Mouse (Mus musculus): ENCODE data around the gene Efna5. TPM values are rescaled to one million over a fixed set of nuclear protein-coding genes. Genes with fewer than 3 reads are reported as not detected.

Efna5 gene
- polyA plus RNA-seq, 1 experiment from 2014 or later = 47.7 TPM

GRCm38 (mm10) chr17:62783524-62784273 is 97.4 kb downstream of the Efna5 start:
- Histone ChIP-seq H3K9me3 (no peaks in the 10 kb centered on the region), H3K4me2 (peak overlapping the region; percentile 39), H3K4me1 (replicated peaks) (peaks cover 33% of the 10 kb centered on the region), H3K4me3 (peak overlapping the region; percentile 17; the same call in 1 of the 2 replicates), H3K36me3 (no peaks in the 10 kb centered on the region), H3K9ac (0 out of 2 replicates have a peak overlapping the region, but pooled peaks have one; percentile 26), H3K27me3 (no peaks in the 10 kb centered on the region), H3K27ac (no peak overlapping the region)
- peak; percentile 76 for ATAC-seq (ENCODE audit: low FRiP score)
- 18% methylated on average over 13 of the region's 13 CpGs for WGBS

- H3K27ac ChIP-seq = no peak overlapping the region
- H3K4me3 ChIP-seq = no peak overlapping the region
- no peak overlapping the region for H3K9ac ChIP-seq
- no peaks in the 10 kb centered on the region for H3K9me3 ChIP-seq
- no peaks in the 10 kb centered on the region for H3K36me3 ChIP-seq
- no peak overlapping the region for H3K4me2 ChIP-seq
- no peaks in the 10 kb centered on the region for H3K27me3 ChIP-seq
- peaks cover 34% of the 10 kb centered on the region for H3K4me1 ChIP-seq (replicated peaks)
- WGBS = 74% methylated on average over 13 of the region's 13 CpGs
- ATAC-seq (ENCODE audit: low FRiP score) = no peak
These were observed 98.2 kb downstream of the Efna5 start for GRCm38 (mm10) chr17:62782826-62783404.

- Histone ChIP-seq H3K4me2 (no peak overlapping the region), H3K4me1 (replicated peaks) (peaks cover 32% of the 10 kb centered on the region), H3K9me3 (no peaks in the 10 kb centered on the region), H3K27me3 (no peaks in the 10 kb centered on the region), H3K9ac (no peak overlapping the region), H3K27ac (no peak overlapping the region), H3K36me3 (no peaks in the 10 kb centered on the region), H3K4me3 (no peak overlapping the region)
- ATAC-seq (ENCODE audit: low FRiP score) = no peak
- WGBS = 86% methylated on average over 6 of the region's 6 CpGs
These were observed 100.0 kb downstream of the Efna5 start for GRCm38 (mm10) chr17:62781120-62781519.

GRCm38 (mm10) chr17:62777858-62778564 is 103.1 kb downstream of the Efna5 start:
- Histone ChIP-seq H3K27ac (no peak overlapping the region), H3K4me3 (no peak overlapping the region), H3K36me3 (no peaks in the 10 kb centered on the region), H3K9me3 (no peaks in the 10 kb centered on the region), H3K4me1 (replicated peaks) (peaks cover 22% of the 10 kb centered on the region), H3K4me2 (no peak overlapping the region), H3K27me3 (no peaks in the 10 kb centered on the region), H3K9ac (no peak overlapping the region)
- WGBS = 5% methylated on average over 10 of the region's 10 CpGs
- no peak for ATAC-seq (ENCODE audit: low FRiP score)

GRCm38 (mm10) chr17:62776710-62777109 is 104.4 kb downstream of the Efna5 start:
- WGBS = 88% methylated on average over 3 of the region's 3 CpGs
- H3K9ac ChIP-seq = no peak overlapping the region
- ATAC-seq (ENCODE audit: low FRiP score) = no peak
- peaks cover 22% of the 10 kb centered on the region for H3K4me1 ChIP-seq (replicated peaks)
- no peak overlapping the region for H3K4me2 ChIP-seq
- no peak overlapping the region for H3K4me3 ChIP-seq
- no peak overlapping the region for H3K27ac ChIP-seq
- no peaks in the 10 kb centered on the region for H3K27me3 ChIP-seq
- no peaks in the 10 kb centered on the region for H3K9me3 ChIP-seq
- no peaks in the 10 kb centered on the region for H3K36me3 ChIP-seq

GRCm38 (mm10) chr17:62775976-62776375 is 105.1 kb downstream of the Efna5 start:
- Histone ChIP-seq H3K4me1 (replicated peaks) (peaks cover 22% of the 10 kb centered on the region), H3K9me3 (no peaks in the 10 kb centered on the region), H3K27me3 (no peaks in the 10 kb centered on the region), H3K4me3 (no peak overlapping the region), H3K4me2 (no peak overlapping the region), H3K9ac (no peak overlapping the region), H3K27ac (no peak overlapping the region), H3K36me3 (no peaks in the 10 kb centered on the region)
- WGBS = 65% methylated on average over 2 of the region's 2 CpGs
- no peak for ATAC-seq (ENCODE audit: low FRiP score)

- H3K36me3 ChIP-seq = no peaks in the 10 kb centered on the region
- H3K4me2 ChIP-seq = no peak overlapping the region
- no peak overlapping the region for H3K27ac ChIP-seq
- 78% methylated on average over 5 of the region's 5 CpGs for WGBS
- no peak overlapping the region for H3K4me3 ChIP-seq
- H3K27me3 ChIP-seq = no peaks in the 10 kb centered on the region
- no peak for ATAC-seq (ENCODE audit: low FRiP score)
- H3K4me1 ChIP-seq (replicated peaks) = peaks cover 22% of the 10 kb centered on the region
- no peaks in the 10 kb centered on the region for H3K9me3 ChIP-seq
- H3K9ac ChIP-seq = no peak overlapping the region
These were observed 105.7 kb downstream of the Efna5 start for GRCm38 (mm10) chr17:62775401-62775800.

- Histone ChIP-seq H3K4me1 (replicated peaks) (peaks cover 22% of the 10 kb centered on the region), H3K4me3 (no peak overlapping the region), H3K27ac (no peak overlapping the region), H3K4me2 (no peak overlapping the region), H3K27me3 (no peaks in the 10 kb centered on the region), H3K9ac (no peak overlapping the region), H3K36me3 (no peaks in the 10 kb centered on the region), H3K9me3 (no peaks in the 10 kb centered on the region)
- ATAC-seq (ENCODE audit: low FRiP score) = no peak
- WGBS = 94% methylated on average over 7 of the region's 7 CpGs
These were observed 106.4 kb downstream of the Efna5 start for GRCm38 (mm10) chr17:62774749-62775148.

GRCm38 (mm10) chr17:62766705-62767104 is 114.4 kb downstream of the Efna5 start:
- no peak for ATAC-seq (ENCODE audit: low FRiP score)
- 54% methylated on average over 4 of the region's 4 CpGs for WGBS

GRCm38 (mm10) chr17:62765165-62765564 is 116.0 kb downstream of the Efna5 start:
- ATAC-seq (ENCODE audit: low FRiP score) = no peak
- H3K9ac ChIP-seq = no peak overlapping the region

More at GRCm38 (mm10) chr17:62766705-62767104, 114.4 kb downstream of the Efna5 start:
- Histone ChIP-seq H3K4me3 (no peak overlapping the region), H3K4me2 (no peak overlapping the region), H3K27me3 (no peaks in the 10 kb centered on the region), H3K27ac (no peak overlapping the region), H3K36me3 (no peaks in the 10 kb centered on the region), H3K9ac (no peak overlapping the region), H3K4me1 (replicated peaks) (peaks cover 5% of the 10 kb centered on the region), H3K9me3 (no peaks in the 10 kb centered on the region)

GRCm38 (mm10) chr17:62756951-62757350 is 124.2 kb downstream of the Efna5 start:
- Histone ChIP-seq H3K9me3 (no peaks in the 10 kb centered on the region), H3K9ac (no peak overlapping the region), H3K27ac (no peak overlapping the region), H3K36me3 (no peaks in the 10 kb centered on the region), H3K4me1 (replicated peaks) (peaks cover 14% of the 10 kb centered on the region), H3K4me2 (no peak overlapping the region), H3K4me3 (no peak overlapping the region), H3K27me3 (no peaks in the 10 kb centered on the region)
- no peak for ATAC-seq (ENCODE audit: low FRiP score)
- 86% methylated on average over 3 of the region's 3 CpGs for WGBS

More at GRCm38 (mm10) chr17:62765165-62765564, 116.0 kb downstream of the Efna5 start:
- no peaks in the 10 kb centered on the region for H3K27me3 ChIP-seq
- H3K4me2 ChIP-seq = no peak overlapping the region
- peaks cover 11% of the 10 kb centered on the region for H3K4me1 ChIP-seq (replicated peaks)
- no peaks in the 10 kb centered on the region for H3K9me3 ChIP-seq
- H3K27ac ChIP-seq = no peak overlapping the region
- no peaks in the 10 kb centered on the region for H3K36me3 ChIP-seq
- 78% methylated on average over 4 of the region's 4 CpGs for WGBS
- no peak overlapping the region for H3K4me3 ChIP-seq

- Histone ChIP-seq H3K9ac (no peak overlapping the region), H3K4me3 (no peak overlapping the region), H3K9me3 (no peaks in the 10 kb centered on the region), H3K4me1 (replicated peaks) (peaks cover 12% of the 10 kb centered on the region), H3K36me3 (no peaks in the 10 kb centered on the region), H3K27ac (no peak overlapping the region), H3K4me2 (no peak overlapping the region), H3K27me3 (no peaks in the 10 kb centered on the region)
- ATAC-seq (ENCODE audit: low FRiP score) = no peak
- 94% methylated on average over 2 of the region's 2 CpGs for WGBS
These were observed 125.5 kb downstream of the Efna5 start for GRCm38 (mm10) chr17:62755635-62756034.
